Mouse (Mus musculus) E14TG2a.4 (cell line): ENCODE results near the gene Pstpip1.

Experiments used
- H3K27me3 ChIP-seq: 2 replicates; pipeline ENCODE4 v1.6.1; 2014; ENCODE audit warnings: low read length, control low read depth; ENCODE audit not compliant: insufficient read depth
- H3K36me3 ChIP-seq: 2 replicates; pipeline ENCODE4 v1.6.1; 2014; ENCODE audit warnings: low read length, control low read depth; ENCODE audit not compliant: insufficient read depth
- H3K4me1 ChIP-seq: replicated peaks from 2 replicates; pipeline ENCODE4 v1.6.1; 2014; ENCODE audit warnings: low read depth, low read length, control low read depth
- H3K4me3 ChIP-seq: replicated peaks from 2 replicates; pipeline ENCODE4 v1.5.1; 2014; ENCODE audit warnings: mild to moderate bottlenecking, low read length
- H3K9me3 ChIP-seq: 2 replicates; pipeline ENCODE4 v1.6.1; 2014; ENCODE audit warnings: low read length, control low read depth
- CTCF ChIP-seq: conservative IDR thresholded peaks from 2 replicates; pipeline ENCODE4 v1.5.1; 2014; ENCODE audit warnings: low read length
- NANOG ChIP-seq: IDR thresholded peaks from 2 replicates; pipeline ENCODE4 v1.6.1; 2014; ENCODE audit warnings: borderline replicate concordance, low read length, mixed read lengths
- POU5F1 ChIP-seq: IDR thresholded peaks from 2 replicates; pipeline ENCODE4 v1.6.1; 2014; ENCODE audit warnings: low read length, borderline replicate concordance

Pstpip1 gene

DNA sequence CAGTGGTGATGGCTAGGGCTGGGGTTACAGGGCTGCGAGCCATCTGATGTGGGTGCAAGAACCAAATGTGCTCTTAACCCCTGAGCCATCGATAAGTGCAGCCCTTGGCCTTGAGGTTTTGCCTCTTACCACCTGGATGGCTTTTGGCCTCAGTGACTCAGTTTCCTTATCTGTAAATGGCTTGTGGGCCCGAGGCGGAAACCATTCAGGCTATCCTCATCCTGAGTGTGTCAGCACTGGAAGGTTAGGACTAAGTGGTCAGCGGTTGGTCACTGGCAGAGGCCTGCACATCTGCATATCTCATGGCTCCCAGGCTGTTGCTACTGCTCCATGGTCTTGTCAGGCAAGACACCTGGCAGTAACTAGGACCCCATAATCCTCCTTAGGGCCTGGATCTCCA is 28.3 kb downstream of the Pstpip1 start:
- Histone ChIP-seq H3K4me3 (no peak overlapping the region), H3K9me3 (no peaks in the 10 kb centered on the region), H3K36me3 (no peaks in the 10 kb centered on the region), H3K4me1 (peaks cover 47% of the 10 kb centered on the region), H3K27me3 (peaks cover 28% of the 10 kb centered on the region)
- TF ChIP-seq CTCF = no peak
- TF ChIP-seq NANOG = no peak
- TF ChIP-seq POU5F1 = no peak

DNA sequence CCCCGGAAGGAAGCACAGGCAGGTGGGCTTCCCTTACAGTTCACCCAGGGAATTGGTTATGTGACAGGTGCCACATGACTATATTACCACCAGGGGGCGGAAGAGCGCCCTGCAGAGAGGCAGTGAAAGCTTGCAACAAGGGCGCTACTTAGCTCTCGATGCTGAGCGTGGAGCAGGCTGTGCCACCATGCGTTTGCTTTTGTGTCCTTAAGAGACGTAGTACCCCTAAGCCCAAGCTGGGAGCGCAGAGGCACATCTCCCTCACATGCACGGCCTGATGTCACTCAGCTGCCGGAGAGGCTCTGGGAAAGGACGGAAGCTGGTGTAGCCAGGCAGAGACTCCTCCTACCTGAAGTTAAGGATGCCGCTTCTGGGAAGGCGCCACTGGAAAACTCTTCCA is 28.8 kb downstream of the Pstpip1 start:
- H3K36me3 ChIP-seq = no peaks in the 10 kb centered on the region
- peaks cover 31% of the 10 kb centered on the region for H3K27me3 ChIP-seq
- peaks cover 47% of the 10 kb centered on the region for H3K4me1 ChIP-seq
- H3K9me3 ChIP-seq = no peaks in the 10 kb centered on the region
- peak; percentile 92 for TF ChIP-seq CTCF
- no peak for TF ChIP-seq NANOG
- peak overlapping the region; percentile 66 for H3K4me3 ChIP-seq

- H3K4me1 ChIP-seq = peaks cover 51% of the 10 kb centered on the region
- no peak overlapping the region for H3K4me3 ChIP-seq
- TF ChIP-seq NANOG (no peak), POU5F1 (no peak), CTCF (no peak)
- H3K9me3 ChIP-seq = no peaks in the 10 kb centered on the region
- H3K27me3 ChIP-seq = peaks cover 39% of the 10 kb centered on the region
- H3K36me3 ChIP-seq = no peaks in the 10 kb centered on the region
Measured at GRCm38 (mm10) chr9:56119651-56120050, 29.9 kb downstream of the Pstpip1 start.

GRCm38 (mm10) chr9:56121097-56121496 is 31.3 kb downstream of the Pstpip1 start:
- H3K9me3 ChIP-seq = no peaks in the 10 kb centered on the region
- H3K4me1 ChIP-seq = peaks cover 63% of the 10 kb centered on the region
- H3K4me3 ChIP-seq = no peak overlapping the region
- 0 out of 2 replicates have a peak, but pooled peaks cover 6% of the 10 kb centered on the region for H3K36me3 ChIP-seq
- TF ChIP-seq CTCF (peak; percentile 34), POU5F1 (no peak)
- peaks cover 39% of the 10 kb centered on the region for H3K27me3 ChIP-seq

DNA sequence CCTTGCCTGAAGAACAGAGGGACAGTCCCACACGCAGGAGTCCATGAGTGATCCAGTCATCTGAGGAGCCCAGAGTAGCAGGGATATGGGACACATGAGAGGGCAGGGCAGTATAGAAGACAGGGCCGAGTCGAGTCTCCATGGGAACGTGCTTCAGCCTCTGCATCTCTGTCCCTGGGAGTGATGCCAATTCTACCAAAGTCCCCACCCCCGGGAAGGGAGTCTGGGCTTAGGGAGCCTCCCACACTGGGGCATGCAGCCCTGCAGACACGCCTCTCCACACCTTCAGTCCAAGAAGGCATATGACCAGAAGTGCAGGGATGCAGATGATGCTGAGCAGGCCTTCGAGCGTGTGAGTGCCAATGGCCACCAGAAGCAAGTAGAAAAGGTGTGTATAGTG is 33.2 kb downstream of the Pstpip1 start:
- Histone ChIP-seq H3K4me3 (no peak overlapping the region), H3K4me1 (peaks cover 70% of the 10 kb centered on the region)
- no peak for TF ChIP-seq NANOG
- no peak for TF ChIP-seq CTCF
- no peak for TF ChIP-seq POU5F1

GRCm38 (mm10) chr9:56123613-56124012 is 33.9 kb downstream of the Pstpip1 start:
- H3K27me3 ChIP-seq = peaks cover 39% of the 10 kb centered on the region
- no peak for TF ChIP-seq NANOG
- TF ChIP-seq CTCF = no peak
- no peak for TF ChIP-seq POU5F1

More for the DNA sequence above, 33.2 kb downstream of the Pstpip1 start:
- Histone ChIP-seq H3K36me3 (peaks cover 18% of the 10 kb centered on the region), H3K9me3 (no peaks in the 10 kb centered on the region), H3K27me3 (peaks cover 39% of the 10 kb centered on the region)

GRCm38 (mm10) chr9:56124561-56124960 is 34.8 kb downstream of the Pstpip1 start:
- no peaks in the 10 kb centered on the region for H3K9me3 ChIP-seq
- H3K4me1 ChIP-seq = peaks cover 70% of the 10 kb centered on the region
- peaks cover 32% of the 10 kb centered on the region for H3K27me3 ChIP-seq
- peak overlapping the region; percentile 52 for H3K4me3 ChIP-seq
- H3K36me3 ChIP-seq = peaks cover 22% of the 10 kb centered on the region
- TF ChIP-seq NANOG (no peak), POU5F1 (no peak), CTCF (no peak)

More at GRCm38 (mm10) chr9:56123613-56124012, 33.9 kb downstream of the Pstpip1 start:
- peaks cover 19% of the 10 kb centered on the region for H3K36me3 ChIP-seq
- H3K9me3 ChIP-seq = no peaks in the 10 kb centered on the region
- no peak overlapping the region for H3K4me3 ChIP-seq
- peaks cover 70% of the 10 kb centered on the region for H3K4me1 ChIP-seq

DNA sequence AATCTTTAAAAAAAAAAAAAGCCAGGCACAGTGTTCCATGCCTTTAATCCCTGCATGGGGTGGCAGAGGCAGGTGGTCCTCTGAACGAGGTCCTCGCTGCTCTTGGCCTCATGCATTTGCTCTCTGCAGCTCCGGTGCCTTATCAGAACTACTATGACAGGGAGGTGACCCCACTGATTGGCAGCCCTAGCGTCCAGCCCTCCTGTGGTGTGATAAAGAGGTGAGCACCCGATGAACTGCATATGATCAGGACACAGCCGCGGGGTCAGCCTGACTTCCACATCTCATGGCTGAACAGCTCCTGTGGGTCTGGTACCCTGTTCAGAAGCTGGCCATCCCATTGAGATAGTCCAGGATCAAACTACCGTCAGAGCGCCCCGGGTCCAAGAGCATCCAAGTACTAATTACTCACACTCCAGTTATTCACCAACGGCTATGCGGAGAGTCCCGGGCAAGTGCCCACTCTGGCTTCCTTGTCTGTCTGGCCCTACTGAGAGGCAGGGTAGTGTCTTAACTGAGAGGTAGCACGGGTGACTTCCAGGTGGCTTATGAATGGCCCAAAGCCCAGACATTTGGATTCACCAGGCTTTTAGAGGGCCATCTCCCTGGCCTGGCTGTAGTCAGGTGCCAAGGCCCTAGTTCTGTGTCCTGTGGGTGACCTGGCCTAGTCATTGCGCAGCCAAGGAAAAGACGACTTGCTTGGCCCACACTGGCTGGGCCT is 36.9 kb downstream of the Pstpip1 start:
- Histone ChIP-seq H3K4me3 (no peak overlapping the region), H3K27me3 (peaks cover 17% of the 10 kb centered on the region; the same call in 1 of the 2 replicates), H3K9me3 (no peaks in the 10 kb centered on the region), H3K4me1 (peaks cover 56% of the 10 kb centered on the region), H3K36me3 (peaks cover 40% of the 10 kb centered on the region)
- no peak for TF ChIP-seq NANOG
- TF ChIP-seq CTCF = no peak
- TF ChIP-seq POU5F1 = no peak

DNA sequence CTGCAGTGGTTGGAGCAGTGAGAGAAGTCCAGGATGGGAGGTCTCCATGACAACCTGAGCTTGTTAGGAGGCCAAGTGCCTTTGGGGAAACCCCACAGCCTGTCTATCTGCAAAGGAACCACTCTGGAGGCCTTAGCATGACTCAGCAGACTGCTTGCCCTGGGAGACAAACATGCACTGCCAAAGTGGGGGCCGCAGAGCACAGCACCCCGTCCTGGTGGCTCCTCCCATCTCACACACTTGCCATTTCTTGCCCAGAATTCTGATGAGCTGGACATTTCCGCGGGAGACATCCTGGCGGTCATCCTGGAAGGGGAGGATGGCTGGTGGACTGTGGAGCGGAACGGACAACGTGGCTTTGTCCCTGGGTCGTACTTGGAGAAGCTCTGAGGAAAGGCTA is 38.6 kb downstream of the Pstpip1 start:
- H3K4me3 ChIP-seq = peak overlapping the region; percentile 63
- peaks cover 57% of the 10 kb centered on the region for H3K36me3 ChIP-seq
- peaks cover 11% of the 10 kb centered on the region; the same call in 1 of the 2 replicates for H3K27me3 ChIP-seq
- H3K9me3 ChIP-seq = no peaks in the 10 kb centered on the region
- H3K4me1 ChIP-seq = peaks cover 52% of the 10 kb centered on the region
- TF ChIP-seq POU5F1 (no peak), CTCF (no peak), NANOG (no peak)
